Mouse (Mus musculus) midbrain, embryonic 13.5 days (tissue): ENCODE data around the gene Lingo3. TPM values are rescaled to one million over a fixed set of nuclear protein-coding genes. Genes with fewer than 3 reads are reported as not detected.
"Not testable (repeated sequence)": the region's sequence is repeated elsewhere in the genome, so short reads cannot be mapped to it uniquely, and the experiment has no call there.

Experiments used
- ATAC-seq: fragments of 200-750 bp; cut with Nextera tagmentation; 2 replicates; pipeline ENCODE4 v1.8.0; 2017; ENCODE audit warnings: mild to moderate bottlenecking, moderate TSS enrichment, moderate library complexity
- H3K27ac ChIP-seq: fragments of 300-500 bp; sonication (generic); 2 replicates; pipeline ENCODE4 v1.5.1; 2015; ENCODE audit warnings: inconsistent platforms, mild to moderate bottlenecking, moderate library complexity
- H3K27me3 ChIP-seq: fragments of 300-500 bp; sonication (generic); 2 replicates; pipeline ENCODE4 v1.6.1; 2015; ENCODE audit warnings: mild to moderate bottlenecking, inconsistent platforms
- H3K36me3 ChIP-seq: fragments of 300-500 bp; sonication (generic); 2 replicates; pipeline ENCODE4 v1.6.1; 2015; ENCODE audit warnings: mild to moderate bottlenecking, inconsistent platforms
- H3K4me1 ChIP-seq: fragments of 300-500 bp; sonication (generic); replicated peaks from 2 replicates; pipeline ENCODE4 v1.6.1; 2015; ENCODE audit warnings: inconsistent platforms
- H3K4me2 ChIP-seq: fragments of 300-500 bp; sonication (generic); replicated peaks from 2 replicates; pipeline ENCODE4 v1.6.1; 2015; ENCODE audit warnings: moderate library complexity, mild to moderate bottlenecking, inconsistent platforms
- H3K4me3 ChIP-seq: fragments of 300-500 bp; sonication (generic); replicated peaks from 2 replicates; pipeline ENCODE4 v1.5.1; 2015; ENCODE audit warnings: mild to moderate bottlenecking, inconsistent platforms
- H3K9ac ChIP-seq: fragments of 300-500 bp; sonication (generic); replicated peaks from 2 replicates; pipeline ENCODE4 v1.6.1; 2015; ENCODE audit warnings: mild to moderate bottlenecking, inconsistent platforms
- H3K9me3 ChIP-seq: fragments of 300-500 bp; sonication (generic); 2 replicates; pipeline ENCODE4 v1.6.1; 2016; ENCODE audit warnings: mild to moderate bottlenecking, inconsistent platforms
- WGBS: fragments of 180-500 bp; shearing (Covaris S2); methylation state at CpG from one replicate; pipeline ENCODE4 v1.1.7; 2015; 5-methylcytosine and 5-hydroxymethylcytosine counted together
- polyA plus RNA-seq: library from polyadenylated mRNA; unstranded; fragments of >200 nt; fragmentation: Nextera tagmentation; extraction: Ambion mirVana; gene quantifications from 2 replicates; pipeline ENCODE4 v1.2.1, GENCODE M21; 2015

Lingo3 gene
- polyA plus RNA-seq, 1 experiment from 2014 or later = 1.5 TPM

- not testable (repeated sequence) for H3K27me3 ChIP-seq, H3K4me3 ChIP-seq, H3K9ac ChIP-seq, H3K9me3 ChIP-seq, H3K36me3 ChIP-seq, H3K27ac ChIP-seq, H3K4me2 ChIP-seq, ATAC-seq, H3K4me1 ChIP-seq
- WGBS = 87% methylated on average over 3 of the region's 3 CpGs
These were observed 27.5 kb downstream of the Lingo3 start for GRCm38 (mm10) chr10:80816303-80816702.

- Histone ChIP-seq H3K9me3 (no peaks in the 10 kb centered on the region), H3K27me3 (peaks cover 20% of the 10 kb centered on the region), H3K36me3 (no peaks in the 10 kb centered on the region), H3K4me1 (peaks cover 7% of the 10 kb centered on the region), H3K4me2 (no peak overlapping the region), H3K9ac (no peak overlapping the region), H3K27ac (no peak overlapping the region), H3K4me3 (no peak overlapping the region)
- 72% methylated on average over 7 of the region's 7 CpGs for WGBS
- no peak for ATAC-seq
These were observed 29.0 kb downstream of the Lingo3 start for GRCm38 (mm10) chr10:80814800-80815199.

- H3K27me3 ChIP-seq = peaks cover 34% of the 10 kb centered on the region
- H3K27ac ChIP-seq = no peak within 1 kb of the TSS
- H3K9me3 ChIP-seq = no peaks in the 10 kb centered on the region
- ATAC-seq = no peak
- no peaks in the 10 kb centered on the region for H3K36me3 ChIP-seq
- H3K9ac ChIP-seq = no peak within 1 kb of the TSS
- peaks cover 17% of the 10 kb centered on the region for H3K4me1 ChIP-seq
- no peak within 1 kb of the TSS for H3K4me2 ChIP-seq
- 78% methylated on average over 4 of the region's 4 CpGs for WGBS
- no peak within 1 kb of the TSS for H3K4me3 ChIP-seq
These were observed 30.5 kb downstream of the Lingo3 start, which contains the start of gene Jsrp1 for GRCm38 (mm10) chr10:80813366-80813765. Gene Jsrp1 (minus strand): TSS chr10:80813498.

- Histone ChIP-seq H3K9ac (no peak overlapping the region), H3K27me3 (peaks cover 38% of the 10 kb centered on the region), H3K4me1 (peaks cover 25% of the 10 kb centered on the region), H3K9me3 (no peaks in the 10 kb centered on the region), H3K4me2 (no peak overlapping the region), H3K4me3 (no peak overlapping the region), H3K36me3 (no peaks in the 10 kb centered on the region), H3K27ac (no peak overlapping the region)
- no peak for ATAC-seq
- WGBS = 72% methylated on average over 5 of the region's 5 CpGs
These were observed 31.3 kb downstream of the Lingo3 start for GRCm38 (mm10) chr10:80812391-80813041.

GRCm38 (mm10) chr10:80810084-80810483, 33.8 kb downstream of the Lingo3 start:
- no peak overlapping the region for H3K27ac ChIP-seq
- ATAC-seq = no peak
- 0 out of 2 replicates have a peak overlapping the region, but pooled peaks have one; percentile 12 for H3K4me2 ChIP-seq
- peaks cover 4% of the 10 kb centered on the region for H3K36me3 ChIP-seq
- H3K4me1 ChIP-seq = peaks cover 45% of the 10 kb centered on the region
- H3K9ac ChIP-seq = peak overlapping the region; percentile 28; the same call in 1 of the 2 replicates
- no peak overlapping the region for H3K4me3 ChIP-seq
- H3K9me3 ChIP-seq = no peaks in the 10 kb centered on the region
- H3K27me3 ChIP-seq = peaks cover 52% of the 10 kb centered on the region
- WGBS = 7% methylated on average over 20 of the region's 20 CpGs

- peak overlapping the region; percentile 48 for H3K9ac ChIP-seq
- H3K27me3 ChIP-seq = peaks cover 61% of the 10 kb centered on the region
These were observed 34.7 kb downstream of the Lingo3 start for GRCm38 (mm10) chr10:80808985-80809632.

GRCm38 (mm10) chr10:80808099-80808984, 35.5 kb downstream of the Lingo3 start:
- Histone ChIP-seq H3K9ac (peak overlapping the region; percentile 48), H3K36me3 (peaks cover 21% of the 10 kb centered on the region), H3K4me3 (peak overlapping the region; percentile 19), H3K9me3 (no peaks in the 10 kb centered on the region), H3K4me2 (peak overlapping the region; percentile 84), H3K4me1 (peaks cover 45% of the 10 kb centered on the region), H3K27me3 (peaks cover 61% of the 10 kb centered on the region), H3K27ac (no peak overlapping the region)
- WGBS = 13% methylated on average over 40 of the region's 40 CpGs
- no peak for ATAC-seq

More at GRCm38 (mm10) chr10:80808985-80809632, 34.7 kb downstream of the Lingo3 start:
- peak overlapping the region; percentile 38 for H3K4me2 ChIP-seq
- peaks cover 14% of the 10 kb centered on the region for H3K36me3 ChIP-seq
- ATAC-seq = no peak
- H3K4me1 ChIP-seq = peaks cover 45% of the 10 kb centered on the region
- H3K9me3 ChIP-seq = no peaks in the 10 kb centered on the region
- WGBS = 10% methylated on average over 18 of the region's 18 CpGs
- H3K27ac ChIP-seq = no peak overlapping the region
- peak overlapping the region; percentile 19 for H3K4me3 ChIP-seq

- ATAC-seq = peak; percentile 86
- WGBS = under 1% methylated on average over 55 of the region's 58 CpGs
These were observed 36.7 kb downstream of the Lingo3 start for GRCm38 (mm10) chr10:80807057-80807627.

GRCm38 (mm10) chr10:80806341-80807056, 37.3 kb downstream of the Lingo3 start:
- Histone ChIP-seq H3K4me3 (peak overlapping the region; percentile 46), H3K4me2 (peak overlapping the region; percentile 84), H3K27me3 (peaks cover 56% of the 10 kb centered on the region), H3K36me3 (peaks cover 40% of the 10 kb centered on the region), H3K27ac (peak overlapping the region; percentile 87), H3K9me3 (no peaks in the 10 kb centered on the region), H3K9ac (peak overlapping the region; percentile 78), H3K4me1 (peaks cover 45% of the 10 kb centered on the region)
- WGBS = 37% methylated on average over 34 of the region's 34 CpGs
- ATAC-seq = peak; percentile 8; the same call in 1 of the 2 replicates

More at GRCm38 (mm10) chr10:80807057-80807627, 36.7 kb downstream of the Lingo3 start:
- Histone ChIP-seq H3K36me3 (peaks cover 33% of the 10 kb centered on the region), H3K4me3 (peak overlapping the region; percentile 46), H3K4me2 (peak overlapping the region; percentile 84), H3K4me1 (peaks cover 45% of the 10 kb centered on the region), H3K9ac (peak overlapping the region; percentile 78), H3K27ac (peak overlapping the region; percentile 87), H3K9me3 (no peaks in the 10 kb centered on the region), H3K27me3 (peaks cover 56% of the 10 kb centered on the region)

- H3K27ac ChIP-seq = no peak overlapping the region
- no peaks in the 10 kb centered on the region for H3K9me3 ChIP-seq
- H3K4me1 ChIP-seq = peaks cover 45% of the 10 kb centered on the region
- H3K36me3 ChIP-seq = peaks cover 46% of the 10 kb centered on the region
- WGBS = 25% methylated on average over 3 of the region's 3 CpGs
- H3K27me3 ChIP-seq = peaks cover 52% of the 10 kb centered on the region
- H3K4me2 ChIP-seq = peak overlapping the region; percentile 84; the same call in 1 of the 2 replicates
- ATAC-seq = peak; percentile 41
- 0 out of 2 replicates have a peak overlapping the region, but pooled peaks have one; percentile 46 for H3K4me3 ChIP-seq
- peak overlapping the region; percentile 78; the same call in 1 of the 2 replicates for H3K9ac ChIP-seq
These were observed 37.9 kb downstream of the Lingo3 start for GRCm38 (mm10) chr10:80805925-80806324.

- no peak overlapping the region for H3K4me3 ChIP-seq
- H3K9ac ChIP-seq = 0 out of 2 replicates have a peak overlapping the region, but pooled peaks have one; percentile 19
- H3K27ac ChIP-seq = no peak overlapping the region
- H3K4me2 ChIP-seq = no peak overlapping the region
- H3K27me3 ChIP-seq = peaks cover 46% of the 10 kb centered on the region
- H3K9me3 ChIP-seq = no peaks in the 10 kb centered on the region
- ATAC-seq = no peak
- peaks cover 47% of the 10 kb centered on the region for H3K4me1 ChIP-seq
- 78% methylated on average over 5 of the region's 5 CpGs for WGBS
- H3K36me3 ChIP-seq = peaks cover 46% of the 10 kb centered on the region
These were observed 38.5 kb downstream of the Lingo3 start for GRCm38 (mm10) chr10:80805322-80805721.
